Mouse (Mus musculus) thymus, adult 18-20 months (tissue): ENCODE results near the gene Neurod4.
"Not testable (repeated sequence)": the region's sequence is repeated elsewhere in the genome, so short reads cannot be mapped to it uniquely, and the experiment has no call there.

Source experiments
- DNase-seq, 2 experiments: peaks; one replicate each; pipeline ENCODE4 v3.0.0; 2022; ENCODE audit warnings: mixed read lengths in 2 of 2

Gene Neurod4

GRCm38 (mm10) chr10:130280066-130280465 is at the start of gene Neurod4:
Gene Neurod4 (minus strand): TSS chr10:130280240.
- no peak for DNase-seq

DNA sequence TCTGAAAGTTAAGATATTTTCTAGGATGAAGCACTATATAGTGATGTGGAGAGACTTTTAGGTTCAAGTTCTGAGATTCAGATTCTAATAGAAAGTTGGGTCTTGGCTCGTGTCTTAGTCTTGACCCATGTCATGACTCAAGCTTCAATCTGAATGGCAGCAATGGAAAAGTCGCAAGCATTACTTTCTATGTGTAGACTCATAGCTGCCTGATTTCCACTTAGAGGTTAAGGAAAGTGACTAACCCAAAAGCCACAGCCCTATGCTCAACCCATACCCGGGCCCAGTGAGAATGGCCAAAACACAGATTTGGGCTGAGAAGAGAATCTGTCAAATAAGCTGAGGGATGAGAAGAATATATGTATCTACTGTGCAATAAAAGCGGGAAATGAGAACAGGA is 44.2 kb upstream of the Neurod4 start:
- no peak for DNase-seq

GRCm38 (mm10) chr10:130322637-130323036 is 42.6 kb upstream of the Neurod4 start, which contains the start of gene Tespa1:
Gene Tespa1 (plus strand): TSS chr10:130322870.
- DNase-seq = peak; percentile 61 to 81

DNA sequence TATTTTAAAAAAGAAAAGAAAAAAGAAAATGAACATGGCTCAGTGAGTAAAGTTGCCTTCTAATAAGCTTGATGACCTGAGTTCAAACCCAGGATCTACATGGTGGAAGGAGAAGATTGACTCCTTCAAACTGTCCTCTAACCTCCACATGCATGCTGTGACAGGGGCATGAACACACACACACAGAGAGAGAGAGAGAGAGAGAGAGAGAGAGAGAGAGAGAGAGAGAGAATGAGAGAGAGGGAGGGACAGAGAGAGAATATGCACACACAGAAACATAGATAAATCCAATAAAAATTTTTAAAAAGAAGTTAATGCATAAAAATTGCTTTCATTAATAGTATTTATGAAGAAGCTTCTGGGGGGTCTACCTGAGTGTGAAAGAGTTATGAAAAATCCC is 42.0 kb upstream of the Neurod4 start:
- DNase-seq = no peak

DNA sequence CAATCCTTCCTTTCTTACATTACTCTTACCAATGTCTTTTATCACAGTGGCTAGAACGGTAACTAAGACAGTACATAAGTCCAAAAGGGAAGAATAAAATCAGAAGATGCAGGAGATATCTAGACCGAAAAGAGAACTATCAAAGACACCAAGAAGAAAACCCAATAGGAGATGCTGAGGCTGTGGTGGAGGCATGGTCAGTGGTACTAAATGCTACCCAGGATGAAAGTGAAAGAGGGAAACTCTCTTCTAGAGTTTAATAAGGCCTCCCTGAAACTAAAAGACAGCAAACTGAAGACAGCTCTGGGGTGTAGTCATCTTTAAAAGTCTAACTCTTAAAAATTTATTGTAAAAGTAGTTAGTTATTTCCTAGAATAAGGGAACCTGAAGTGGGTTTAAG is 40.7 kb upstream of the Neurod4 start:
- DNase-seq = no peak

GRCm38 (mm10) chr10:130318720-130319119 is 38.7 kb upstream of the Neurod4 start:
- DNase-seq = no peak

DNA sequence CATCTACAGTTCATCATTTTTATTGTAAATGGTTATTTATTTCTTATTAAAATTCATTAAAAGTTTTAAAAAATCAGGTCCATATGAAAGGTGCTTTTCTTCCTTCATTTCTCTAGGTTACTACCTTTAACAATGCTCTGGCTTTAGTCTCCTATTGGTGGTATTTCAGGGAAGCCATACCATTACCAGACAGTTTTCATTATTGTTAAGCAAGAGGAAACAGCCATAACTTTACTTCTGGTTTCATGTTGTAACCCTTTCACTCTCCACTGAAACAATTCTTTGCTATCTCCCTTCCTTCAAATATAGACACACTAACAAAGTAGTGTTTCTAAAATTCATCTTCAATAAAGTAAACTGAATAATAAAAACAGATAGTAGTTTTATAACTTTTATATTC is 35.8 kb upstream of the Neurod4 start:
- DNase-seq = no peak

- no peak for DNase-seq
These were observed 34.2 kb upstream of the Neurod4 start for GRCm38 (mm10) chr10:130314110-130314829.

GRCm38 (mm10) chr10:130313531-130313930 is 33.5 kb upstream of the Neurod4 start:
- no peak for DNase-seq

GRCm38 (mm10) chr10:130311534-130312227 is 31.6 kb upstream of the Neurod4 start:
- DNase-seq = no peak

- not testable (repeated sequence) for DNase-seq
These were observed 24.1 kb upstream of the Neurod4 start for GRCm38 (mm10) chr10:130304138-130304537.

- DNase-seq = not testable (repeated sequence)
These were observed 18.7 kb upstream of the Neurod4 start for GRCm38 (mm10) chr10:130298748-130299147.

- DNase-seq = no peak
These were observed 13.8 kb upstream of the Neurod4 start for GRCm38 (mm10) chr10:130293741-130294408.

DNA sequence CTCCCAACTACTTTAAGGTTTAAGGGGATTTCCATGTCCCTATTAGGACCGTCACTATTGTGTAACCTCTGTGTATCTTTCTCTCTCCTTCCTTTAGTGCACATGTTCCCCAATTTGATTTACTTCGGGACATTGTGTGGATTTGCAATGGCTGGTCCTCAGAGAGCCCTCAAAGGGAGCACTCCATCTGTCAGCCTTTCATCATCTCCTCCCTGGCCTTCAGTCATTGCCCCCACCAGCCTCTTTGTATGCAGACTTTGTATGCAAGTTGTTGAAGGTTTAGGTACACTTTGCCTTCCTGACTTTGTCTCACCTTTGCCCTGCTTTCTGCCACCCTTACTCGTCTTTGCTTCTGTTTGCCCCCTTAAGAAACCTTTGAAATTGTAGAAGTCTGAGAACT is 8.0 kb upstream of the Neurod4 start:
- no peak for DNase-seq

DNA sequence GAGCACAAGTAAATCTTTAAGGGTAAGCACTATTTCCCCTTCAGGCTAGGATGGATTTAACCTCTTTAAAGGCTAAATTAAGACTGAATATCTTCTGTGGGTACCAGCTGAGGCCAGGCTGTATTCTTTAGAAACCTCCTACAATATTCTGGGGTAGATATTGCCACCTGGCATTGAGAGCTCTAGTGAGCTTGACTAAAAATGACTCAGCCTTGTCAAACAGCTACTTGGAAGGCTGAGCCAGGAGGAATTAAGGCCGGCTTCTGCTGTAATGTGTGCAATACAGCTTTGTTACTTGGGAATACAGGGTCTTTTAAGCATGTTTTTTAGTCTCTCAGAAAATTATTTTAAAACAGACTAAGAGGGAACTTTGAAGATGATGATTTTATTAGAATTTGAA is 7.2 kb upstream of the Neurod4 start:
- DNase-seq = no peak

- DNase-seq = no peak
These were observed 2.0 kb upstream of the Neurod4 start for GRCm38 (mm10) chr10:130281982-130282449.

DNA sequence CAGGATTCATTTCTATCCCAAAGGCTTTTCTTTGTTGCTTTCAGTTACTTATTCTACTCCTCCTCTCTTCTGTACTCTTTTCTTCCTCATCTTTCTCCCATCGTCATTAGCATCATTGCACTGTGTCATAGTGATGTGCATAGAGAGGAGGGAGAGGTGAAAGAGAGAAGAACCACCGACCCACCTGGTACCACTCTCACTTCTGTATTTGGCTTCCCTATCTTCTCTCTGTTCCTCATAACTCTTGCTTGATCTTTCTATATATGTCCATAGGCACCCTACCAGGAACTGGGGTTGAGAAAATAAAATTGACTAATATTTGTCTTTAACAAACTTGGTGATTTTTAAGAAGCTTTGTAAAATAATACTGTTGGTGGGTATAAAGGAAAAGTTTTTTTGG is 3.5 kb downstream of the Neurod4 start:
- DNase-seq = no peak

DNA sequence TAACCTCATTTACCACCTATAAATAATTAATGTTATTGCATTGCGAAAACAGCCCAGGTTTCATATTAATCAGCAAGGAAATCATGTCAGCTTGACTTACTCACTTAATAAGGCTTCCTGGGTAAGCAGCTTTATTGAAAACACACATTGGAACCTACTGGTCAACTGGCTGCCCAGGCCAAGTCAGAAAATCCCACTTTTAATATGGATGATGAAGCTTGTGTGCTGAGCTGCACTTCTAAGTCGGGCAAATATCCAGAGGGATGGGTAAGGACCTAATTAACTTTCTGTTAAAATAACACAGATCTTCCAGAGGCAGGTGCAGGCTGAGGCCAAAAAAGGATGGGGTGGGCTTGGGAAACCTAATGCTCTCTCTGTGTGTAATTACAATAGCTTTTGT is 4.3 kb downstream of the Neurod4 start:
- no peak for DNase-seq

- DNase-seq = no peak
These were observed 16.8 kb downstream of the Neurod4 start for GRCm38 (mm10) chr10:130263203-130263602.

DNA sequence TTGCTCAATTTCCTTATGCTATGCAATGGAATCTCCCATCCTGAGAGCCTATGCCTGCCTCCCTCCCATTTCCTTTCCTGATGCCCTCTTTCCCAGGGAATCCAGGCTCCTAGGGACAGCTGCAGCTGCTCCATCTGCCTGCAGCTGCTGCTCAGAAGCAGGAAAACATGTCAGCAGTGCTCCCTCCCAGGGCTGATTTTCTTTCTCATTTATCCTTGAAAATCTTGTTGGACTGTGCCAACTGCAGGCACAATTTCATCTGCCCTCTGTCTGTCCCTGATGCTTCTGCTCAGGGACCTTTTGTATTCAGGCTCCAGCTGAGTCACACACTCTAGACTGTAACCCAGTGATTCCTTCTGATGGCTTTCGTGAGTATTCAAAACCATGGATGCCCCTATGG is 20.6 kb downstream of the Neurod4 start:
- no peak for DNase-seq

DNA sequence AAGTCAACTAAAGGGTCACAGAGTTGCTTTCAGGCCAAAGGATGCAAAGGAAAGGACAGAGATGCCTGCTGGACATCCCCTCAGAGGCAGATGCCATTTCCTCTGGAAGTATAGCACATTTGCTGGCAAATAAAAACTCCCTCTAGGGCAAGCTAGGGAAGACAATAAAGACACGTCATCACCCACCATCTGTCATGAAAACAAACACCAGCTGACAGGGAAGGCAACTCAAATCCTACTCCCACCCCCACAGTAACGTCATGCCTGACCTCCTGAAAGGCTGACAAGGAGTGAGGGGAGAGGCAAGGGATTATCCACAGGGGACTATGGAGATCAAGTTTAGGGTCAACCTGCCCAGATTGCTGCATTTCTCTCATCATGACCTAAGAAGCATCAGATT is 35.8 kb downstream of the Neurod4 start:
- no peak for DNase-seq

GRCm38 (mm10) chr10:130238318-130239209 is 41.5 kb downstream of the Neurod4 start:
- DNase-seq = no peak

GRCm38 (mm10) chr10:130234576-130234975 is 45.5 kb downstream of the Neurod4 start:
- no peak for DNase-seq
